Mouse (Mus musculus): Measurements from ENCODE around the gene Tmem94.

GRCm38 (mm10) chr11:115803072-115803709 lies 38.0 kb downstream of the Tmem94 start:
- TF ChIP-seq POLR2A (IDR thresholded peaks at IDR 0.05; ENCODE audit: extremely low read depth, insufficient read depth, low read length) (no peak), CTCF (IDR thresholded peaks at IDR 0.05; ENCODE audit: low read depth, low read length) (0 out of 2 replicates have a peak, but pooled peaks have one; percentile 9)
